In genomic region chr8:106603131-106603819, GRCm38 (mm10) we compare ENCODE assay signal across 8 mouse cellular contexts. TPM values are rescaled to one million over a fixed set of nuclear protein-coding genes. Genes with fewer than 3 reads are reported as not detected.
DNase-seq lines count a peak whose midpoint lies in the region; ATAC-seq lines count a peak whose summit lies in the region.

Gene Cdh1, plus strand, starts transcription at chr8:106603351.

- H3K36me3 ChIP-seq in embryonic facial prominence, embryonic 13.5 days = no peaks in the 10 kb centered on the region
- H3K36me3 ChIP-seq in hindbrain, embryonic 14.5 days (replicated peaks; ENCODE audit: control insufficient read depth, insufficient read depth) = no peaks in the 10 kb centered on the region
- H3K36me3 ChIP-seq in limb, embryonic 11.5 days (ENCODE audit: control insufficient read depth, insufficient read depth, low read length) = no peaks in the 10 kb centered on the region
- no peaks in the 10 kb centered on the region for H3K36me3 ChIP-seq in midbrain, embryonic 10.5 days
- no peaks in the 10 kb centered on the region for H3K36me3 ChIP-seq in splenic B cell, adult 2 months (ENCODE audit: control insufficient read depth, insufficient read depth, low read length, poor library complexity, severe bottlenecking)

- peak within 1 kb of the TSS; percentile 67 for H3K9ac ChIP-seq in embryonic facial prominence, embryonic 13.5 days
- peak within 1 kb of the TSS; percentile 32; the same call in 1 of the 2 replicates for H3K9ac ChIP-seq in hindbrain, embryonic 14.5 days
- peak within 1 kb of the TSS; percentile 13; the same call in 1 of the 2 replicates for H3K9ac ChIP-seq in limb, embryonic 11.5 days (ENCODE audit: low read length)

- no peaks in the 10 kb centered on the region for H3K9me3 ChIP-seq in embryonic facial prominence, embryonic 13.5 days
- no peaks in the 10 kb centered on the region for H3K9me3 ChIP-seq in hindbrain, embryonic 14.5 days (ENCODE audit: control insufficient read depth, low read length)
- H3K9me3 ChIP-seq in limb, embryonic 11.5 days (ENCODE audit: control insufficient read depth, low read length) = no peaks in the 10 kb centered on the region
- no peaks in the 10 kb centered on the region for H3K9me3 ChIP-seq in midbrain, embryonic 10.5 days (replicated peaks)

- peak; percentile 23 for DNase-seq in Muller cell, postnatal 12 days (ENCODE audit: inconsistent ontology term)
- DNase-seq in hindbrain, embryonic 14.5 days (ENCODE audit: low spot score) = peak; percentile 39
- DNase-seq in limb, embryonic 11.5 days (ENCODE audit: low spot score) = peak; percentile 69
- peak; percentile 41 for DNase-seq in midbrain, embryonic 10.5 days (ENCODE audit: low spot score)
- DNase-seq in splenic B cell, adult 2 months (ENCODE audit: low read depth, low spot score) = peak; percentile 4
- DNase-seq in layer of hippocampus, adult 9-11 months = no peak

- 0 out of 2 replicates have a peak within 1 kb of the TSS, but pooled peaks have one; percentile 44 for H3K27ac ChIP-seq in embryonic facial prominence, embryonic 13.5 days
- no peak within 1 kb of the TSS for H3K27ac ChIP-seq in hindbrain, embryonic 14.5 days
- H3K27ac ChIP-seq in limb, embryonic 11.5 days (replicated peaks; ENCODE audit: low read depth, low read length) = no peak within 1 kb of the TSS
- H3K27ac ChIP-seq in midbrain, embryonic 10.5 days (replicated peaks) = peak within 1 kb of the TSS; percentile 71

- peak; percentile 74 for ATAC-seq in CD4-positive, CD25-positive, alpha-beta regulatory T cell, adult 4 months
- peak; percentile 79 for ATAC-seq in embryonic facial prominence, embryonic 13.5 days (ENCODE audit: insufficient number of reproducible peaks, insufficient read depth, low FRiP score, low TSS enrichment, low read depth)
- peak; percentile 31; the same call in 1 of the 2 replicates for ATAC-seq in hindbrain, embryonic 14.5 days (ENCODE audit: low FRiP score)
- 0 out of 2 replicates have a peak, but pooled peaks have one; percentile 58 for ATAC-seq in limb, embryonic 11.5 days (ENCODE audit: insufficient number of reproducible peaks, low FRiP score, low TSS enrichment, low read depth)

- H3K4me3 ChIP-seq in embryonic facial prominence, embryonic 13.5 days = peak within 1 kb of the TSS; percentile 54
- peak within 1 kb of the TSS; percentile 42 for H3K4me3 ChIP-seq in hindbrain, embryonic 14.5 days (replicated peaks; ENCODE audit: low read length)
- peak within 1 kb of the TSS; percentile 35 for H3K4me3 ChIP-seq in limb, embryonic 11.5 days (ENCODE audit: low read depth, low read length)
- peak within 1 kb of the TSS; percentile 68 for H3K4me3 ChIP-seq in midbrain, embryonic 10.5 days

- H3K27me3 ChIP-seq in embryonic facial prominence, embryonic 13.5 days = peaks cover 84% of the 10 kb centered on the region
- H3K27me3 ChIP-seq in hindbrain, embryonic 14.5 days (ENCODE audit: control insufficient read depth, insufficient read depth, low read length) = peaks cover 57% of the 10 kb centered on the region
- H3K27me3 ChIP-seq in limb, embryonic 11.5 days (ENCODE audit: control insufficient read depth, insufficient read depth, low read length) = peaks cover 43% of the 10 kb centered on the region
- peaks cover 74% of the 10 kb centered on the region for H3K27me3 ChIP-seq in midbrain, embryonic 10.5 days (ENCODE audit: low read depth, poor library complexity, severe bottlenecking)
- H3K27me3 ChIP-seq in splenic B cell, adult 2 months (ENCODE audit: control insufficient read depth, insufficient read depth, low read length, poor library complexity, severe bottlenecking) = 0 out of 2 replicates have a peak, but pooled peaks cover 3% of the 10 kb centered on the region

- peak within 1 kb of the TSS; percentile 87 for H3K4me2 ChIP-seq in embryonic facial prominence, embryonic 13.5 days
- peak within 1 kb of the TSS; percentile 88 for H3K4me2 ChIP-seq in hindbrain, embryonic 14.5 days (replicated peaks)
- H3K4me2 ChIP-seq in limb, embryonic 11.5 days (ENCODE audit: low read depth, severe bottlenecking) = peak within 1 kb of the TSS; percentile 63

- H3K4me1 ChIP-seq in embryonic facial prominence, embryonic 13.5 days = peaks cover 23% of the 10 kb centered on the region
- peaks cover 17% of the 10 kb centered on the region; the same call in 1 of the 2 replicates for H3K4me1 ChIP-seq in hindbrain, embryonic 14.5 days (replicated peaks; ENCODE audit: control insufficient read depth, insufficient read depth, low read length)
- H3K4me1 ChIP-seq in limb, embryonic 11.5 days (ENCODE audit: control insufficient read depth, insufficient read depth, low read length) = peaks cover 12% of the 10 kb centered on the region; the same call in 1 of the 2 replicates
- peaks cover 44% of the 10 kb centered on the region for H3K4me1 ChIP-seq in midbrain, embryonic 10.5 days

- under 1% methylated on average over 53 of the region's 53 CpGs for WGBS in embryonic facial prominence, embryonic 13.5 days
- under 1% methylated on average over 53 of the region's 53 CpGs for WGBS in hindbrain, embryonic 14.5 days
- 1% methylated on average over 48 of the region's 53 CpGs for WGBS in limb, embryonic 11.5 days
- WGBS in midbrain, embryonic 10.5 days = under 1% methylated on average over 53 of the region's 53 CpGs

RNA-seq across cellular contexts. Expression of gene Cdh1, which starts in this region (rescaled TPM):
- under 1 TPM; 0.56 to 0.81 TPM for polyA plus RNA-seq in CD4-positive, CD25-positive, alpha-beta regulatory T cell, adult 4 months (2017; shearing (Covaris generic))
- 37.9 and 44.5 TPM in 2 replicates for polyA plus RNA-seq in embryonic facial prominence, embryonic 13.5 days (2015; fragmentation: Nextera tagmentation; extraction: Ambion mirVana)
- 1.5 and 2.6 TPM in 2 replicates for polyA plus RNA-seq in hindbrain, embryonic 14.5 days (2014; fragmentation: Nextera tagmentation; extraction: Ambion mirVana)
- 11.5 and 15.4 TPM in 2 replicates for polyA plus RNA-seq in limb, embryonic 11.5 days (2014; fragmentation: Nextera tagmentation; extraction: Ambion mirVana)
- polyA plus RNA-seq in midbrain, embryonic 10.5 days (2016; fragmentation: Nextera tagmentation; extraction: Ambion mirVana) = 8.2 and 8.7 TPM in 2 replicates

Comparison
In these comparisons a context has a peak if more than half of its experiments do, and no peak if none do; other contexts are left out.
1. Peak in ATAC-seq in CD4-positive, CD25-positive, alpha-beta regulatory T cell, adult 4 months; RNA of the gene not detected or under 1 TPM.
2. H3K27ac ChIP-seq: peak in embryonic facial prominence, embryonic 13.5 days (single experiment) and midbrain, embryonic 10.5 days (single experiment); none in hindbrain, embryonic 14.5 days (single experiment) and limb, embryonic 11.5 days (single experiment).
3. H3K9ac ChIP-seq: peak in every context shown above with its lines; median percentile 67 in embryonic facial prominence, embryonic 13.5 days; 32 in hindbrain, embryonic 14.5 days; 13 in limb, embryonic 11.5 days.
4. Peak in every context shown above with its lines, with median percentiles within 50 percentile points of each other: ATAC-seq, H3K4me2 ChIP-seq and H3K4me3 ChIP-seq.